Mouse (Mus musculus) small intestine, adult 2 months (tissue): Measurements from ENCODE around the gene Thada. TPM values are rescaled to one million over a fixed set of nuclear protein-coding genes. Genes with fewer than 3 reads are reported as not detected.
"Not testable (repeated sequence)": the region's sequence is repeated elsewhere in the genome, so short reads cannot be mapped to it uniquely, and the experiment has no call there.

ENCODE experiments used
- H3K27ac ChIP-seq: fragments of 200-500 bp; 2 replicates; pipeline ENCODE4 v1.5.1; 2012; ENCODE audit warnings: low read depth, low read length, control low read depth, inconsistent platforms; ENCODE audit not compliant: insufficient read depth
- H3K27me3 ChIP-seq: fragments of 200-500 bp; 2 replicates; pipeline ENCODE4 v1.6.1; 2012; ENCODE audit warnings: mild to moderate bottlenecking, moderate library complexity, low read length, inconsistent platforms; ENCODE audit not compliant: control insufficient read depth, insufficient read depth
- H3K36me3 ChIP-seq: fragments of 200-500 bp; 2 replicates; pipeline ENCODE4 v1.6.1; 2012; ENCODE audit warnings: mild to moderate bottlenecking, low read length, control low read depth, inconsistent platforms; ENCODE audit not compliant: control insufficient read depth, insufficient read depth
- H3K4me1 ChIP-seq: fragments of 200-500 bp; 2 replicates; pipeline ENCODE4 v1.6.1; 2012; ENCODE audit warnings: low read length, inconsistent platforms, mixed read lengths; ENCODE audit not compliant: control insufficient read depth, insufficient read depth, insufficient read length
- H3K4me3 ChIP-seq: fragments of 200-500 bp; 2 replicates; pipeline ENCODE4 v1.5.1; 2012; ENCODE audit warnings: low read depth, mild to moderate bottlenecking, control low read depth, inconsistent platforms, low read length, moderate library complexity
- CTCF ChIP-seq: fragments of 200-500 bp; IDR thresholded peaks from 2 replicates; pipeline ENCODE4 v1.5.1; 2012; ENCODE audit warnings: low read depth, mild to moderate bottlenecking, control low read depth, inconsistent platforms, low read length, moderate library complexity, mixed read lengths; ENCODE audit not compliant: insufficient replicate concordance, insufficient read length; ENCODE audit errors: extremely low read depth
- POLR2A ChIP-seq: fragments of 200-500 bp; IDR thresholded peaks from 2 replicates; pipeline ENCODE4 v1.6.1; 2012; ENCODE audit warnings: low read depth, mild to moderate bottlenecking, control low read depth, inconsistent platforms, low read length, moderate library complexity
- WGBS: fragments of 180-500 bp; shearing (Covaris S2); methylation state at CpG from one replicate; pipeline ENCODE4 v1.1.7; 2018; 5-methylcytosine and 5-hydroxymethylcytosine counted together
- polyA plus RNA-seq: library from polyadenylated mRNA; depleted of rRNA; stranded (reverse); fragments of >200 nt; gene quantifications from 2 replicates; pipeline ENCODE4 v1.2.3, GENCODE M21; 2012

Thada gene
- polyA plus RNA-seq, 1 experiment, result 3.5 TPM

DNA sequence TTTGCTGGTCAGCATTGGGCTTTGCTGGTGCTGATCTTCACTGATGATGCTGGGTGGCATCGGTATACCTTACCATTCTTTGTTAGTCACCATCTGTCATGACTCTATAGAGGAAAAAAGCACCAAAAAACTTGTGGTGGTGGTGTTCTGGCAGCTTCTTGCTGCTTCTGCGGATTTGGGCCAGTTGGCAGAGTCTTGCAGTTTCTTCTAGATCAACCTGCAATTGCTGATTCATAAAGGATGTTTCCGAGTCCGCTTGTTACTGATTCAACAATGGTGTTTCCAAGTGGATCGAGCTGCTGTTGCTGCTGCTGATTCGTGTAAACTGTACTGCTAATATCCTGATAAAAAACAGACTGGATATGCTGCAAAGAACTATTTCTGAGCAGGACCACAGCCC lies 168.0 kb downstream of the Thada start:
- H3K4me1 ChIP-seq, result no peaks in the 10 kb centered on the region
- 81% methylated on average over 6 of the region's 6 CpGs for WGBS
- no peak overlapping the region for H3K27ac ChIP-seq
- TF ChIP-seq POLR2A (no peak), CTCF (no peak)
- no peak overlapping the region for H3K4me3 ChIP-seq
- H3K36me3 ChIP-seq, result peaks cover 4% of the 10 kb centered on the region; the same call in 1 of the 2 replicates
- H3K27me3 ChIP-seq, result no peaks in the 10 kb centered on the region

- 79% methylated on average over 4 of the region's 4 CpGs for WGBS
- Histone ChIP-seq H3K27ac (no peak overlapping the region), H3K27me3 (no peaks in the 10 kb centered on the region), H3K36me3 (peaks cover 6% of the 10 kb centered on the region), H3K4me1 (peaks cover under 1% of the 10 kb centered on the region; the same call in 1 of the 2 replicates), H3K4me3 (no peak overlapping the region)
- no peak for TF ChIP-seq CTCF
- TF ChIP-seq POLR2A, result no peak
Observed at GRCm38 (mm10) chr17:84293221-84293620, 172.8 kb downstream of the Thada start.

DNA sequence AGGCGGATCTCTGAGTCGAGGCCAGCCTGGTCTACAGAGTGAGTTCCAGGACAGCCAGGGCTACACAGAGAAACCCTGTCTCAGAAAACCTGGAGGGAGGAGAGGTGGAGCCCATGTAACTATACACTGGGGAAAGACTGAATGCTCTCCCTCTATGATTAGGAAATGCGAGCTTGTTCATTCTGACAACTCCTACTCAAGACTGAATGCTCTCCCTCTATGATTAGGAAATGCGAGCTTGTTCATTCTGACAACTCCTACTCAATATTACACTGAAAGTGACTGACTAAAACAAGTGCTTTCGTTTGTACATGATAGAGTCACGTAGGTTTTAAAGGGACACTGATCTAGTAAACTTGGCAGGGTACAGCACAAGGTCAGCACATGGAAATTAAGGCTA lies 174.8 kb downstream of the Thada start:
- H3K36me3 ChIP-seq, H3K4me3 ChIP-seq, H3K27ac ChIP-seq, H3K27me3 ChIP-seq, H3K4me1 ChIP-seq: not testable (repeated sequence)
- 89% methylated on average over 6 of the region's 6 CpGs for WGBS

GRCm38 (mm10) chr17:84287675-84288420 lies 178.2 kb downstream of the Thada start:
- TF ChIP-seq POLR2A, result no peak
- no peak for TF ChIP-seq CTCF
- Histone ChIP-seq H3K27ac (no peak overlapping the region), H3K4me1 (peaks cover 2% of the 10 kb centered on the region; the same call in 1 of the 2 replicates), H3K36me3 (peaks cover 2% of the 10 kb centered on the region; the same call in 1 of the 2 replicates), H3K27me3 (no peaks in the 10 kb centered on the region), H3K4me3 (no peak overlapping the region)
- WGBS, result 39% methylated on average over 8 of the region's 8 CpGs

GRCm38 (mm10) chr17:84286536-84286935 lies 179.5 kb downstream of the Thada start:
- TF ChIP-seq CTCF (no peak), POLR2A (no peak)
- 66% methylated on average over 5 of the region's 5 CpGs for WGBS
- H3K36me3 ChIP-seq, result peaks cover 2% of the 10 kb centered on the region; the same call in 1 of the 2 replicates
- H3K27ac ChIP-seq, result no peak overlapping the region
- no peak overlapping the region for H3K4me3 ChIP-seq
- H3K4me1 ChIP-seq, result peaks cover 2% of the 10 kb centered on the region; the same call in 1 of the 2 replicates
- H3K27me3 ChIP-seq, result no peaks in the 10 kb centered on the region

DNA sequence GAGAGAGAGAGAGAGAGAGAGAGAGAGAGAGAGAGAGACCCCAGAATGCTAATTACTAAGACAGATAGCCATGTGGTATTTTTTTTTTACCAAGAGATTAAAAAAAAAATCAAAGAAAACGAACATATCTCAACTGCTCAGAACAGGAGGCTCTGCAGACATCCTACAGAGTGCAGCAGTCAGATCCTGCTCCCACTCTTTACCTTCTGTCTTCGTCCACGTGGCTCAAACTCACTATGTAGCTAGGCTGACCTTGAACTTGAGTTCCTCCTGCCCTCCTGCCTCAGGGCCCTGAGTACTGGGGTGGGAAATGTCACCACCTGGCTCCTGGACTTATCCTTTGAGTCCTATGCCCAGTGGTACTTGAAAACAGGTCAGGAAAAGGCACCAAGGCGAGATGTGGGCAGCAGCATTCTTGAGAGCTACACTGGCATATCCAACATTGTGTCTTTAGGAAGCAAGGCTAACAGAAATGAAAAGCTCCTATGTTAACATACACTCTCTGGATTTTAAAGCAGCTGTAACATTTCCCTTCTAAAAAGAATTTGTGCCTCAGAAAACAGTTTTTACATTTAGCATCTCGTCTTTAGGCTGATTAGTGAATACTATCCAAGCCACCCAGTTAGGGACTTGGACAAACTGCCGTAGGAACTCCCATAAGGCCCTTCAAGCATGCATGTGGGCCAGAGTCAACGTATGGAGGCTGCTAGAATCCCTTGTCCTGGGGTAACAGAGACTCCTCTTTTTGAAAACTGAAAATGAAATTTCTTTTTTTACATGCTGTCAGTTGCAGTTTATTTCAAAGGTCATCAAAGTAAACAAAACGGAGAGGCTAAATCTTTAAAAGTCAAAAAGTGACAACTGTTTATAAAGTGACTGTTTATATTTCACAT lies 183.4 kb downstream of the Thada start:
- H3K4me3 ChIP-seq, result no peak overlapping the region
- no peak overlapping the region for H3K27ac ChIP-seq
- H3K4me1 ChIP-seq, result 0 out of 2 replicates have a peak, but pooled peaks cover 3% of the 10 kb centered on the region
- TF ChIP-seq POLR2A, result no peak
- no peak for TF ChIP-seq CTCF
- 79% methylated on average over 8 of the region's 8 CpGs for WGBS
- H3K36me3 ChIP-seq, result no peaks in the 10 kb centered on the region
- H3K27me3 ChIP-seq, result no peaks in the 10 kb centered on the region

DNA sequence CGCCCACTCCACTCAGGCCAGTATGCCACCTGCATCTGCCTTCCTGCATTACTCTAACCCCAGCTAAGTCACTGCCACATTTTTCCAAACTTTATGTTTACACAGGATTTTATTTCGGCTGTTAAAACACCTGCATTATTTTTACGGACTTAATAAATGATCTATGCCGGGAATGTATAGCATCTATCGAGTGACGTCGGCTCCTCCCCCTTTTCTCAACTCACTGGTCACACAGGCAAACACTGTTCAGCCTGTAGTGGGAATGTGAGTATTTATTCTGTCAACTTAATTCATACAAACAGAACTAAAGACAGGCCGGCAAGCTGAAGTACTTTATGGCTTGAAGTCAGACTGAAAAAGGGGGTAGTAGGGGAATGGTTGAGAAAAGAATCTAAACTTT lies 187.0 kb downstream of the Thada start:
- no peak overlapping the region for H3K27ac ChIP-seq

More for the DNA sequence above, 187.0 kb downstream of the Thada start:
- TF ChIP-seq POLR2A, result no peak
- no peak for TF ChIP-seq CTCF
- no peak overlapping the region for H3K4me3 ChIP-seq
- H3K27me3 ChIP-seq, result no peaks in the 10 kb centered on the region
- H3K36me3 ChIP-seq, result no peaks in the 10 kb centered on the region
- H3K4me1 ChIP-seq, result 0 out of 2 replicates have a peak, but pooled peaks cover 3% of the 10 kb centered on the region
- WGBS, result 36% methylated on average over 8 of the region's 8 CpGs
